Mouse (Mus musculus): ENCODE data around the gene Vamp5. TPM values are rescaled to one million over a fixed set of nuclear protein-coding genes. Genes with fewer than 3 reads are reported as not detected.

The Vamp5 gene
- polyA plus RNA-seq, 1 experiment from 2014 or later, result 181 TPM

DNA sequence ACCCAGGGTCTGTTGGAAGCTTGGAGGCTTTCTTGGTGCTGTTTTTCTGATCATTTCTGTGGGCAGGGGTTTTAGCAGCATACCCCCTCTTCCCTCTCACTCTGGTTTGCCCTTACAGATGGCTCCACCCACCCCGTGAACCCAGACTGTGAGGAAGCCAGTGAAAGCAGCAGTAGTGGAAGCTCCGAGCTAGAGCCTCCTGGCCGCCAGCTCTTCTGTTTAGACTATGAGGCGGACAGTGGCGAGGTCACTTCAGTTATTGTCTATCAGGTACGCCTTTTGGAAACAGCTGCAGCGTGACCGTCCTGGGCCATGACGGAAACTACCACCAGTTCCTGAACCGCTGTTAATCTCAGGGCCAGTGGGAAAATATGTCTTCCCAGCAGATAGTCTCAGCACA lies 31.9 kb downstream of the Vamp5 start:
- H3K4me3 ChIP-seq (ENCODE audit: low read depth, low read length), result peak overlapping the region; percentile 78
- no peak for DNase-seq (ENCODE audit: low spot score)
- peaks cover 8% of the 10 kb centered on the region for H3K36me3 ChIP-seq (ENCODE audit: control insufficient read depth, insufficient read depth, low read length)
- H3K27ac ChIP-seq (ENCODE audit: low read depth, low read length), result peak overlapping the region; percentile 90; the same call in 1 of the 2 replicates
- peak overlapping the region; percentile 92; the same call in 1 of the 2 replicates for H3K9ac ChIP-seq (ENCODE audit: low read depth, low read length)
- H3K4me1 ChIP-seq (replicated peaks; ENCODE audit: control insufficient read depth, insufficient read depth, low read length), result peaks cover 39% of the 10 kb centered on the region
- ATAC-seq (replicated peaks; ENCODE audit: low FRiP score), result no peak
- H3K9me3 ChIP-seq (ENCODE audit: control insufficient read depth, low read length), result no peaks in the 10 kb centered on the region
- no peaks in the 10 kb centered on the region for H3K27me3 ChIP-seq (replicated peaks; ENCODE audit: control insufficient read depth, insufficient read depth, low read length)
- WGBS, result 72% methylated on average over 10 of the region's 10 CpGs
- H3K4me2 ChIP-seq, result peak overlapping the region; percentile 79

DNA sequence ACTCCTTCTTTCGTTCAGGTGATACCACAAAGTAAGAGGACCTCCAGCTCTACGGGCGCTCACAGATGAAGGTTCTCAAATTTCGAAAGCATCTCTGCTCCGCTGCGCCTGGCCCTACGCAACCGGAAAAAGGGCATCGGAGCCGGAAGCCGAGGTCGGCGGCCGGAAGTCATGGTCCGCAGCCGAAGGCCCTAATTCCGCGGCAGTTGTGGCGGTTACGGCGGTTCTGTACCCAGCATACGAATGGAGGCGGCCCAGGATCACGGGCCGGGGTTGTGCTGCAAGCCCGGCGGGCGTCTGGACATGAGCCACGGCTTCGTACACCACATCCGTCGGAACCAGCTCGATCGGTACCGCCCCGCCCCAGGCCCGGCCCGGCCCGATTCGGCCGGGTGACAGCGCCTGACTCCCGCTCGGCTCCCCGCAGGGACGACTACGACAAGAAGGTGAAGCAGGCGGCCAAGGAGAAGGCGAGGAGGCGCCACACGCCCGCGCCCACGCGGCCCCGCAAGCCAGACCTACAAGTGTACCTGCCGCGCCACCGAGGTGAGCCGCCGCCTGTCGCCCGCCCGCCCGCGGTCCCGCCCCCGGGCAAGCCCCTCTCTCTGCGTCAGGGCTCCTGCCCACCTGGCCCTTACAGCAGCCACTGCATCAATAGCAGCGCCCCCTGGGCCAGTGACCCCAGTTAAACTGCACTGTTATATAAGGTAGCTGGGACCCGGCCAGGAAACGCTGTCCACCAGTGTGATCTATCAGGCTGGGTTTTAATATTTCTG lies 32.9 kb downstream of the Vamp5 start, which contains the start of gene 0610030E20Rik:
Gene 0610030E20Rik, plus strand, starts transcription at position 152 of the 776 bp plus-strand sequence.
- peaks cover 38% of the 10 kb centered on the region for H3K4me1 ChIP-seq (replicated peaks; ENCODE audit: control insufficient read depth, insufficient read depth, low read length)
- whole genome bisulfite sequencing, result under 1% methylated on average over 72 of the region's 72 CpGs

DNA sequence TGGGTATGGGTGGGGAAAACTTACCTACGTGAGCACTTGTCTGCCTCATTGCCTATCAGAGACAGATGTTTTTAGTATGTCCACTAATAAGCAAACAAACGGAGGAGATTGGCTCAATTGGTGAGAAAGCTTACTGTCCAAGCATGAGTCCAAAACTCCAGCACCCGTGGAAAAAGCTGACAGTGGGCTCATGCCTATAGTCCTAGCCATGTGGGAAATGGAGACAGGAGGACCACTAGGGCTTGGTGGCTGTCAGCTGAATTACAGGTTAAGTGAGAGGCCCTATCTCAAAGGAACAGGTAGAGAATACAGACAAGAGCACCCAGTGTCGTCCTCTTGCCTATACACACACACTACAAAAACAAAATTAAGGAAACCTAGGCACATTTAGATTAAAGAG lies 34.0 kb downstream of the Vamp5 start:
- H3K9ac ChIP-seq (ENCODE audit: low read depth, low read length), result no peak overlapping the region
- peak overlapping the region; percentile 97 for H3K4me2 ChIP-seq
- H3K4me3 ChIP-seq (ENCODE audit: low read depth, low read length), result peak overlapping the region; percentile 78; the same call in 1 of the 2 replicates
- peaks cover 33% of the 10 kb centered on the region for H3K4me1 ChIP-seq (replicated peaks; ENCODE audit: control insufficient read depth, insufficient read depth, low read length)
- no peaks in the 10 kb centered on the region for H3K9me3 ChIP-seq (ENCODE audit: control insufficient read depth, low read length)
- 0 out of 2 replicates have a peak overlapping the region, but pooled peaks have one; percentile 35 for H3K27ac ChIP-seq (ENCODE audit: low read depth, low read length)
- peaks cover 10% of the 10 kb centered on the region for H3K36me3 ChIP-seq (ENCODE audit: control insufficient read depth, insufficient read depth, low read length)
- ATAC-seq (replicated peaks; ENCODE audit: low FRiP score), result no peak
- 76% methylated on average over 4 of the region's 4 CpGs for WGBS
- no peak for DNase-seq (ENCODE audit: low spot score)
- no peaks in the 10 kb centered on the region for H3K27me3 ChIP-seq (replicated peaks; ENCODE audit: control insufficient read depth, insufficient read depth, low read length)

More for the DNA sequence above, 32.9 kb downstream of the Vamp5 start, which contains the start of gene 0610030E20Rik:
- Histone ChIP-seq H3K9ac (ENCODE audit: low read depth, low read length) (peak within 1 kb of the TSS; percentile 92), H3K4me3 (ENCODE audit: low read depth, low read length) (peak within 1 kb of the TSS; percentile 78), H3K9me3 (ENCODE audit: control insufficient read depth, low read length) (no peaks in the 10 kb centered on the region), H3K27ac (ENCODE audit: low read depth, low read length) (peak within 1 kb of the TSS; percentile 90), H3K36me3 (ENCODE audit: control insufficient read depth, insufficient read depth, low read length) (peaks cover 8% of the 10 kb centered on the region), H3K27me3 (replicated peaks; ENCODE audit: control insufficient read depth, insufficient read depth, low read length) (no peaks in the 10 kb centered on the region), H3K4me2 (peak within 1 kb of the TSS; percentile 97)
- peak; percentile 77 for DNase-seq (ENCODE audit: low spot score)
- peak; percentile 72 for ATAC-seq (replicated peaks; ENCODE audit: low FRiP score)

DNA sequence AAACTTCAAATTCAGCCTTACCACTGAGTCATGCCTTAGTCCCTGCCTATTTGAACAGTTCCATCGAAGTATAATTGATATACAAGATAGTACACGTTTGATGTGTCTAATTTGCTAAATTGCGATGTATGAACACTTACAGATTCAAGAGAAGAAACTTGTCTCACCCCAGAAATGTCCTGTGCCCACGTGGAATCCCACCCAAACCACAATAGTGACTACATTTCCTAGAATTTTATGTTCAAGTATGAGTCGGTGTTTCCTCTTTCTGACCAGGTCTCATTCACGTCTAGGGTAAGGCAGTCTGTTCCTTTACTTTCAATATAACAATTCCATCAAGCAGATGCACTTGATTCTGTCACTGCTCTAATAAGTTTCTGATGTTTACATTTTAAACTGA lies 34.6 kb downstream of the Vamp5 start:
- no peak for ATAC-seq (replicated peaks; ENCODE audit: low FRiP score)
- peak overlapping the region; percentile 91; the same call in 1 of the 2 replicates for H3K9ac ChIP-seq (ENCODE audit: low read depth, low read length)
- peak overlapping the region; percentile 35 for H3K27ac ChIP-seq (ENCODE audit: low read depth, low read length)
- H3K4me1 ChIP-seq (replicated peaks; ENCODE audit: control insufficient read depth, insufficient read depth, low read length), result peaks cover 29% of the 10 kb centered on the region
- H3K9me3 ChIP-seq (ENCODE audit: control insufficient read depth, low read length), result no peaks in the 10 kb centered on the region
- H3K4me3 ChIP-seq (ENCODE audit: low read depth, low read length), result peak overlapping the region; percentile 95
- peaks cover 10% of the 10 kb centered on the region for H3K36me3 ChIP-seq (ENCODE audit: control insufficient read depth, insufficient read depth, low read length)
- H3K27me3 ChIP-seq (replicated peaks; ENCODE audit: control insufficient read depth, insufficient read depth, low read length), result no peaks in the 10 kb centered on the region
- peak overlapping the region; percentile 97 for H3K4me2 ChIP-seq
- DNase-seq (ENCODE audit: low spot score), result no peak
- WGBS, result 32% methylated on average over 6 of the region's 6 CpGs

DNA sequence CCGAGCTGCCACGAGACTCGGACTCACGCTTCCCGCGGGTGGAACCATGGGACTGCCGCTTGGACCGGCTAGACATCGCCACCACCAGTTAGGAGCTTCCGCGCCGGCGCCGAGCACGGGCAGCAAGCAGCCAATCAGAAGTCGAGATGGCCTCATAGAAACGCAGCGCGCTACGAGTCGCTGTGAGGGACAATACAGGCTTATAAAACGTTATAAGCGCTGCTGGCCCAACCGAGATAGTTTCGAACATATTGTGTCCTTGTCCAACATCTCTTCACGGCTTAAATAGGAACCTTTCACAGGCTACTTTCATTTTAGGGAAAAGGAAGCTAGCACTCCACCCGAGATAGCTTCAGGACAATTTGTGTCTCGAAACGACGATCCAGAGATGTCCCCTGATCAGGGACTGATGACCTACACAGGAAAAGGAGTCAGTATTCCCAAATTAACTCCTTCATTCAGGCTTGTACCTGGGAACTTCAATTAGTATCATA lies 35.1 kb downstream of the Vamp5 start, which contains the start of gene Usp39:
Gene Usp39, minus strand, starts transcription at position 111 of the 494 bp plus-strand sequence.
- peak within 1 kb of the TSS; percentile 97 for H3K4me2 ChIP-seq
- under 1% methylated on average over 30 of the region's 30 CpGs for WGBS
- H3K27me3 ChIP-seq (replicated peaks; ENCODE audit: control insufficient read depth, insufficient read depth, low read length), result no peaks in the 10 kb centered on the region
- H3K27ac ChIP-seq (ENCODE audit: low read depth, low read length), result peak within 1 kb of the TSS; percentile 70
- H3K9me3 ChIP-seq (ENCODE audit: control insufficient read depth, low read length), result no peaks in the 10 kb centered on the region
- peak within 1 kb of the TSS; percentile 95 for H3K4me3 ChIP-seq (ENCODE audit: low read depth, low read length)
- peak within 1 kb of the TSS; percentile 91 for H3K9ac ChIP-seq (ENCODE audit: low read depth, low read length)
- DNase-seq (ENCODE audit: low spot score) (peak; percentile 86), ATAC-seq (replicated peaks; ENCODE audit: low FRiP score) (peak; percentile 75)
- peaks cover 29% of the 10 kb centered on the region for H3K4me1 ChIP-seq (replicated peaks; ENCODE audit: control insufficient read depth, insufficient read depth, low read length)
- peaks cover 7% of the 10 kb centered on the region; the same call in 1 of the 2 replicates for H3K36me3 ChIP-seq (ENCODE audit: control insufficient read depth, insufficient read depth, low read length)

DNA sequence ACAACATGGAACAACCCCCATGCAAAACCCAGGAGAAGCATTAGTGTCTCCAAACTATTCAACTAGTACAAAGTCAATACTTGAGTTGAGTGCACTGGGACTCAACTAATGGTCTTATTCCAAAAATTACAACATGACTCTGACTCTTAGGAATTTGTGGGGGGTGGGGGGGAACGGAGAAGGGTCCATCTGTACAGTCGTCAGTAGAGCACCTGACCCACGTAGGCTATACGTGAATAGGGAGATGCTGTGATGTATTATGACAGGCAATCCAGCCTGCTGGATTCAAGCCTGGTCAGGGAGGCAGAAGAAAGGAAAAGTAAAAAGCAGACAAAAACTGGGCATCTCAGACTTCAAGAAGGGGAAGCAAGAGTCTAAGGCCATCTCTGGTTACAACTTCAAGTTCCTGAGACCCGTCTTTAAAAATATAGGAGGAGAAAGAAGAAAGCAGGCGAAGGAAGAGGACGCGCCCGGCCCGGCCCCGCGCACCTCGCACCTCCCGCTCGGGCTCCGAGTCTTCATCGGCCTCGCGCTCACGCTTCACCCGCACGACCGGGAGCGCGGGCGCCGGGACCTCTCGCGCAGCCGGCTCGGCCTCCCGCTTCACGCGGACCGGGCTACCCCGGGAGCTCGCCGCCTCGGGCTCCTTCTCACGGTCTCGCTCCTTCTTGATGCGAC lies 35.7 kb downstream of the Vamp5 start:
- Histone ChIP-seq H3K36me3 (ENCODE audit: control insufficient read depth, insufficient read depth, low read length) (peaks cover 8% of the 10 kb centered on the region; the same call in 1 of the 2 replicates), H3K9ac (ENCODE audit: low read depth, low read length) (peak overlapping the region; percentile 91), H3K4me3 (ENCODE audit: low read depth, low read length) (peak overlapping the region; percentile 95), H3K27ac (ENCODE audit: low read depth, low read length) (peak overlapping the region; percentile 70), H3K9me3 (ENCODE audit: control insufficient read depth, low read length) (no peaks in the 10 kb centered on the region), H3K4me2 (peak overlapping the region; percentile 97), H3K27me3 (replicated peaks; ENCODE audit: control insufficient read depth, insufficient read depth, low read length) (no peaks in the 10 kb centered on the region), H3K4me1 (replicated peaks; ENCODE audit: control insufficient read depth, insufficient read depth, low read length) (peaks cover 29% of the 10 kb centered on the region)
- peak; percentile 54 for ATAC-seq (replicated peaks; ENCODE audit: low FRiP score)
- DNase-seq (ENCODE audit: low spot score), result no peak
- 1% methylated on average over 42 of the region's 42 CpGs for WGBS

DNA sequence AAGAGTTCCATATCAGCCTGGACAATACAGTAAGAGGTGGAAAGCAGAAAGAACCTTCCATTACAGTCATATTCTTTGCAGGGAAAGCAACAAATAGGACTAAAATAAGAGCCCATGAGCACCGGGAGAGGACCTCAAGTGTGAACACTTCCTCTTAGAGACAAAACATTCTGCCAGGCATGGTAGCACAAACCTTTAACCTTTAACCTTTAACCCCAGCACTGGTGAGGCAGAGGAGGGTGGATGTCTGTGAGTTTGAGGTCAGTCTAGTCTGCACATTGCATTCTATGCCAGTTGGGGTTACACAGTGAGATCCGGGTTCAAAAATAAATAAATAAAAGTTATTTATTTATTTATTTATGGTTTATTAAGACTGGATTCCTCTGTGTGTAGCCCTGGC lies 39.8 kb downstream of the Vamp5 start:
- Histone ChIP-seq H3K27me3 (replicated peaks; ENCODE audit: control insufficient read depth, insufficient read depth, low read length) (no peaks in the 10 kb centered on the region), H3K4me1 (replicated peaks; ENCODE audit: control insufficient read depth, insufficient read depth, low read length) (peaks cover 15% of the 10 kb centered on the region), H3K27ac (ENCODE audit: low read depth, low read length) (no peak overlapping the region), H3K9me3 (ENCODE audit: control insufficient read depth, low read length) (no peaks in the 10 kb centered on the region), H3K9ac (ENCODE audit: low read depth, low read length) (no peak overlapping the region), H3K4me2 (no peak overlapping the region), H3K36me3 (ENCODE audit: control insufficient read depth, insufficient read depth, low read length) (peaks cover 31% of the 10 kb centered on the region), H3K4me3 (ENCODE audit: low read depth, low read length) (no peak overlapping the region)
- ATAC-seq (replicated peaks; ENCODE audit: low FRiP score) (no peak), DNase-seq (ENCODE audit: low spot score) (no peak)
- WGBS, result 69% methylated on average over 2 of the region's 2 CpGs

DNA sequence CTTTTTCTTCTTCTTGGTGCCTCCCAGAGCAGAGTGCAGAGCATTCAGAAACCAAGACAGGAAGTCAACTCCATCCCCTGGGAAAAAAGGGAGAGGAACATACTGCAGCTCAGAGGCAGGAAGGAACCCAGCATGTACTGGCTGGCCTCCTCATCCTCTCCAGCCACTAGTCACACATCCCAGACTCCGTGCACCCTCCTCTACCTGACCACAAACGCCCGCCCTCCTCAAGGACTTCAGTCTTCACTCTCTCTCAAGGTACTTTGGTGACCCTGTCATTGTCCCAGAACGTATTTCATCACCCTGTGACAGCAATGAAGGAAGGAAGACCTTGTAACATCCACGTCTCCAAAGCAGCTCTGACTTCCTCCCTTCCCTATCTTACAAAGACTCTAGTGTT lies 47.2 kb downstream of the Vamp5 start:
- Histone ChIP-seq H3K36me3 (ENCODE audit: control insufficient read depth, insufficient read depth, low read length) (peaks cover 45% of the 10 kb centered on the region), H3K9me3 (ENCODE audit: control insufficient read depth, low read length) (no peaks in the 10 kb centered on the region), H3K4me1 (replicated peaks; ENCODE audit: control insufficient read depth, insufficient read depth, low read length) (no peaks in the 10 kb centered on the region), H3K27ac (ENCODE audit: low read depth, low read length) (no peak overlapping the region), H3K27me3 (replicated peaks; ENCODE audit: control insufficient read depth, insufficient read depth, low read length) (no peaks in the 10 kb centered on the region), H3K9ac (ENCODE audit: low read depth, low read length) (no peak overlapping the region), H3K4me3 (ENCODE audit: low read depth, low read length) (no peak overlapping the region), H3K4me2 (no peak overlapping the region)
- 67% methylated on average over 5 of the region's 5 CpGs for WGBS
- ATAC-seq (replicated peaks; ENCODE audit: low FRiP score) (peak; percentile 18; the same call in 1 of the 2 replicates), DNase-seq (ENCODE audit: low spot score) (no peak)

Data from liver, embryonic 11.5 days (tissue).